Mouse (Mus musculus): ENCODE data around the gene Gal3st1. TPM values are rescaled to one million over a fixed set of nuclear protein-coding genes. Genes with fewer than 3 reads are reported as not detected.

The Gal3st1 gene
- polyA plus RNA-seq, 1 experiment: 52.0 TPM

- Histone ChIP-seq H3K27ac (ENCODE audit: insufficient read depth, low read length) (no peak overlapping the region), H3K4me1 (ENCODE audit: control insufficient read depth, insufficient read depth, low read length) (no peaks in the 10 kb centered on the region), H3K4me3 (replicated peaks; ENCODE audit: insufficient read depth, low read depth, low read length) (no peak overlapping the region), H3K27me3 (ENCODE audit: control insufficient read depth, insufficient read depth, low read length) (no peaks in the 10 kb centered on the region)
- TF ChIP-seq POLR2A (IDR thresholded peaks at IDR 0.05; ENCODE audit: borderline replicate concordance, insufficient read depth, low read length) (no peak), CTCF (IDR thresholded peaks at IDR 0.05; ENCODE audit: borderline replicate concordance, insufficient read depth, low read depth, low read length) (no peak)
- DNase-seq: no peak
- 72% methylated on average over 9 of the region's 9 CpGs for WGBS
Observed at GRCm38 (mm10) chr11:4036365-4037084, 53.1 kb downstream of the Gal3st1 start.

- no peak for TF ChIP-seq POLR2A (IDR thresholded peaks at IDR 0.05; ENCODE audit: borderline replicate concordance, insufficient read depth, low read length)
- no peak for TF ChIP-seq CTCF (IDR thresholded peaks at IDR 0.05; ENCODE audit: borderline replicate concordance, insufficient read depth, low read depth, low read length)
- 96% methylated on average over 4 of the region's 4 CpGs for WGBS
- H3K27ac ChIP-seq (ENCODE audit: insufficient read depth, low read length): no peak overlapping the region
- no peaks in the 10 kb centered on the region for H3K4me1 ChIP-seq (ENCODE audit: control insufficient read depth, insufficient read depth, low read length)
- H3K4me3 ChIP-seq (replicated peaks; ENCODE audit: insufficient read depth, low read depth, low read length): no peak overlapping the region
- no peak for DNase-seq
- H3K27me3 ChIP-seq (ENCODE audit: control insufficient read depth, insufficient read depth, low read length): no peaks in the 10 kb centered on the region
Observed at GRCm38 (mm10) chr11:4039951-4040350, 56.5 kb downstream of the Gal3st1 start.

- H3K27ac ChIP-seq (ENCODE audit: insufficient read depth, low read length): no peak overlapping the region
- DNase-seq: no peak
- WGBS: 79% methylated on average over 6 of the region's 6 CpGs
- H3K27me3 ChIP-seq (ENCODE audit: control insufficient read depth, insufficient read depth, low read length): no peaks in the 10 kb centered on the region
- H3K4me3 ChIP-seq (replicated peaks; ENCODE audit: insufficient read depth, low read depth, low read length): no peak overlapping the region
- H3K4me1 ChIP-seq (ENCODE audit: control insufficient read depth, insufficient read depth, low read length): no peaks in the 10 kb centered on the region
- TF ChIP-seq POLR2A (IDR thresholded peaks at IDR 0.05; ENCODE audit: borderline replicate concordance, insufficient read depth, low read length) (no peak), CTCF (IDR thresholded peaks at IDR 0.05; ENCODE audit: borderline replicate concordance, insufficient read depth, low read depth, low read length) (no peak)
Observed at GRCm38 (mm10) chr11:4041123-4041625, 57.7 kb downstream of the Gal3st1 start.

GRCm38 (mm10) chr11:4043081-4043480 lies 59.6 kb downstream of the Gal3st1 start:
- H3K27me3 ChIP-seq (ENCODE audit: control insufficient read depth, insufficient read depth, low read length): no peaks in the 10 kb centered on the region
- H3K4me3 ChIP-seq (replicated peaks; ENCODE audit: insufficient read depth, low read depth, low read length): no peak overlapping the region
- no peak overlapping the region for H3K27ac ChIP-seq (ENCODE audit: insufficient read depth, low read length)
- WGBS: 83% methylated on average over 7 of the region's 7 CpGs
- TF ChIP-seq POLR2A (IDR thresholded peaks at IDR 0.05; ENCODE audit: borderline replicate concordance, insufficient read depth, low read length): no peak
- no peak for TF ChIP-seq CTCF (IDR thresholded peaks at IDR 0.05; ENCODE audit: borderline replicate concordance, insufficient read depth, low read depth, low read length)
- no peak for DNase-seq
- no peaks in the 10 kb centered on the region for H3K4me1 ChIP-seq (ENCODE audit: control insufficient read depth, insufficient read depth, low read length)

GRCm38 (mm10) chr11:4046526-4046925 lies 63.1 kb downstream of the Gal3st1 start:
- Histone ChIP-seq H3K4me1 (ENCODE audit: control insufficient read depth, insufficient read depth, low read length) (no peaks in the 10 kb centered on the region), H3K27me3 (ENCODE audit: control insufficient read depth, insufficient read depth, low read length) (no peaks in the 10 kb centered on the region), H3K27ac (ENCODE audit: insufficient read depth, low read length) (no peak overlapping the region), H3K4me3 (replicated peaks; ENCODE audit: insufficient read depth, low read depth, low read length) (no peak overlapping the region)
- no peak for DNase-seq
- 48% methylated on average over 5 of the region's 5 CpGs for WGBS
- TF ChIP-seq CTCF (IDR thresholded peaks at IDR 0.05; ENCODE audit: borderline replicate concordance, insufficient read depth, low read depth, low read length): no peak
- no peak for TF ChIP-seq POLR2A (IDR thresholded peaks at IDR 0.05; ENCODE audit: borderline replicate concordance, insufficient read depth, low read length)

- H3K27ac ChIP-seq (ENCODE audit: insufficient read depth, low read length): no peak overlapping the region
- TF ChIP-seq POLR2A (IDR thresholded peaks at IDR 0.05; ENCODE audit: borderline replicate concordance, insufficient read depth, low read length) (no peak), CTCF (IDR thresholded peaks at IDR 0.05; ENCODE audit: borderline replicate concordance, insufficient read depth, low read depth, low read length) (no peak)
- WGBS: 90% methylated on average over 2 of the region's 2 CpGs
- DNase-seq: no peak
- no peaks in the 10 kb centered on the region for H3K4me1 ChIP-seq (ENCODE audit: control insufficient read depth, insufficient read depth, low read length)
- no peaks in the 10 kb centered on the region for H3K27me3 ChIP-seq (ENCODE audit: control insufficient read depth, insufficient read depth, low read length)
- no peak overlapping the region for H3K4me3 ChIP-seq (replicated peaks; ENCODE audit: insufficient read depth, low read depth, low read length)
Observed at GRCm38 (mm10) chr11:4047766-4048165, 64.3 kb downstream of the Gal3st1 start.

- TF ChIP-seq CTCF (IDR thresholded peaks at IDR 0.05; ENCODE audit: borderline replicate concordance, insufficient read depth, low read depth, low read length) (no peak), POLR2A (IDR thresholded peaks at IDR 0.05; ENCODE audit: borderline replicate concordance, insufficient read depth, low read length) (no peak)
- Histone ChIP-seq H3K27me3 (ENCODE audit: control insufficient read depth, insufficient read depth, low read length) (no peaks in the 10 kb centered on the region), H3K4me1 (ENCODE audit: control insufficient read depth, insufficient read depth, low read length) (no peaks in the 10 kb centered on the region), H3K4me3 (replicated peaks; ENCODE audit: insufficient read depth, low read depth, low read length) (no peak overlapping the region), H3K27ac (ENCODE audit: insufficient read depth, low read length) (no peak overlapping the region)
- no peak for DNase-seq
- WGBS: 82% methylated on average over 6 of the region's 6 CpGs
Observed at GRCm38 (mm10) chr11:4048438-4048837, 65.0 kb downstream of the Gal3st1 start.

Other genes starting within 250 kb of the Gal3st1 start
- gene Osbp2, start 119.7 kb upstream of the Gal3st1 start, polyA plus RNA-seq (2012; rRNA removed): 71.3 and 81.7 TPM in 2 replicates
- gene 4921536K21Rik, start 88.5 kb upstream of the Gal3st1 start, polyA plus RNA-seq (2012; rRNA removed): 0.29 and 0.36 TPM in 2 replicates
- 5.4 and 5.7 TPM in 2 replicates for gene Dusp18, start 88.4 kb upstream of the Gal3st1 start, polyA plus RNA-seq (2012; rRNA removed)
- 27.3 and 28.5 TPM in 2 replicates for gene Slc35e4, start 69.0 kb upstream of the Gal3st1 start, polyA plus RNA-seq (2012; rRNA removed)
- 28.0 and 31.7 TPM in 2 replicates for gene Tcn2, start 51.5 kb upstream of the Gal3st1 start, polyA plus RNA-seq (2012; rRNA removed)
- 36.6 and 36.9 TPM in 2 replicates for gene Pes1, start 19.7 kb upstream of the Gal3st1 start, polyA plus RNA-seq (2012; rRNA removed)
- gene 4930556J24Rik, start 6.9 kb upstream of the Gal3st1 start, polyA plus RNA-seq (2012; rRNA removed): 0.14 and 0.20 TPM in 2 replicates
- 0.05 and 0.14 TPM in 2 replicates for gene Sec14l4, start 47.8 kb downstream of the Gal3st1 start, polyA plus RNA-seq (2012; rRNA removed)
- not detected in 2 replicates for gene Sec14l3, start 81.2 kb downstream of the Gal3st1 start, polyA plus RNA-seq (2012; rRNA removed)
- 60.5 and 65.2 TPM in 2 replicates for gene Mtfp1, start 111.8 kb downstream of the Gal3st1 start, polyA plus RNA-seq (2012; rRNA removed)
- 28.2 and 32.2 TPM in 2 replicates for gene Sec14l2, start 139.8 kb downstream of the Gal3st1 start, polyA plus RNA-seq (2012; rRNA removed)
- 39.5 and 39.9 TPM in 2 replicates for gene Rnf215, start 151.6 kb downstream of the Gal3st1 start, polyA plus RNA-seq (2012; rRNA removed)
- 15.6 and 15.8 TPM in 2 replicates for gene Ccdc157, start 176.7 kb downstream of the Gal3st1 start, polyA plus RNA-seq (2012; rRNA removed)
- 50.0 and 54.3 TPM in 2 replicates for gene Sf3a1, start 176.7 kb downstream of the Gal3st1 start, polyA plus RNA-seq (2012; rRNA removed)
- 33.3 and 34.1 TPM in 2 replicates for gene Tbc1d10a, start 203.2 kb downstream of the Gal3st1 start, polyA plus RNA-seq (2012; rRNA removed)
- gene Castor1, start 234.6 kb downstream of the Gal3st1 start, polyA plus RNA-seq (2012; rRNA removed): 5.1 and 5.6 TPM in 2 replicates

Measured in cerebellum, adult 2 months (tissue).